Mouse (Mus musculus): ENCODE measurements around the gene Spsb3. TPM values are rescaled to one million over a fixed set of nuclear protein-coding genes. Genes with fewer than 3 reads are reported as not detected.

The Spsb3 gene
- polyA plus RNA-seq (2014; fragmentation: Illumina TruSeq; extraction: RNeasy Lipid Tissue Mini Kit (QIAGEN cat#74804); ENCODE audit: low read depth, low replicate concordance): 0.47 TPM

GRCm38 (mm10) chr17:24886134-24886931 is at the start of gene Spsb3, which contains the start of gene Nubp2:
Spsb3 (plus strand) TSS chr17:24886643.
Nubp2 (minus strand) TSS chr17:24886349.

GRCm38 (mm10) chr17:24839842-24840241 is 46.6 kb upstream of the Spsb3 start, which contains the start of gene Hagh:
Hagh (plus strand) TSS chr17:24840143.

GRCm38 (mm10) chr17:24850065-24850772 is 36.2 kb upstream of the Spsb3 start, which contains the start of gene Fahd1:
Fahd1 (minus strand) TSS chr17:24850364.

GRCm38 (mm10) chr17:24865776-24866175 is 20.7 kb upstream of the Spsb3 start, which contains the start of gene Igfals:
Igfals (plus strand) TSS chr17:24865997.

GRCm38 (mm10) chr17:24894995-24895547 is 8.6 kb downstream of the Spsb3 start, which contains the start of the genes Eme2 and Mrps34:
Eme2 (minus strand) TSS chr17:24895087.
Mrps34 (plus strand) TSS chr17:24895116.

GRCm38 (mm10) chr17:24896241-24896992 is 10.0 kb downstream of the Spsb3 start, which contains the start of gene Nme3:
Nme3 (plus strand) TSS chr17:24896500.

GRCm38 (mm10) chr17:24936259-24937237 is 50.1 kb downstream of the Spsb3 start, which contains the start of gene Mapk8ip3:
Mapk8ip3 (minus strand) TSS chr17:24936977.

Other genes with a start within 250 kb of the Spsb3 start
- 16.7 TPM for gene Slc9a3r2, start 236.3 kb upstream of the Spsb3 start, polyA plus RNA-seq (2014; fragmentation: Illumina TruSeq; extraction: RNeasy Lipid Tissue Mini Kit (QIAGEN cat#74804); ENCODE audit: low read depth, low replicate concordance)
- not detected for gene Npw, start 228.2 kb upstream of the Spsb3 start, polyA plus RNA-seq (2014; fragmentation: Illumina TruSeq; extraction: RNeasy Lipid Tissue Mini Kit (QIAGEN cat#74804); ENCODE audit: low read depth, low replicate concordance)
- 2.2 TPM for gene Zfp598, start 217.0 kb upstream of the Spsb3 start, polyA plus RNA-seq (2014; fragmentation: Illumina TruSeq; extraction: RNeasy Lipid Tissue Mini Kit (QIAGEN cat#74804); ENCODE audit: low read depth, low replicate concordance)
- gene Syngr3, start 196.7 kb upstream of the Spsb3 start, polyA plus RNA-seq (2014; fragmentation: Illumina TruSeq; extraction: RNeasy Lipid Tissue Mini Kit (QIAGEN cat#74804); ENCODE audit: low read depth, low replicate concordance): 0.76 TPM
- gene Gfer, start 190.5 kb upstream of the Spsb3 start, polyA plus RNA-seq (2014; fragmentation: Illumina TruSeq; extraction: RNeasy Lipid Tissue Mini Kit (QIAGEN cat#74804); ENCODE audit: low read depth, low replicate concordance): 9.0 TPM
- 0.87 TPM for gene Noxo1, start 190.4 kb upstream of the Spsb3 start, polyA plus RNA-seq (2014; fragmentation: Illumina TruSeq; extraction: RNeasy Lipid Tissue Mini Kit (QIAGEN cat#74804); ENCODE audit: low read depth, low replicate concordance)
- not detected for gene Tbl3, start 179.0 kb upstream of the Spsb3 start, polyA plus RNA-seq (2014; fragmentation: Illumina TruSeq; extraction: RNeasy Lipid Tissue Mini Kit (QIAGEN cat#74804); ENCODE audit: low read depth, low replicate concordance)
- gene Rnf151, start 168.6 kb upstream of the Spsb3 start, polyA plus RNA-seq (2014; fragmentation: Illumina TruSeq; extraction: RNeasy Lipid Tissue Mini Kit (QIAGEN cat#74804); ENCODE audit: low read depth, low replicate concordance): not detected
- 403 TPM for gene Rps2, start 168.5 kb upstream of the Spsb3 start, polyA plus RNA-seq (2014; fragmentation: Illumina TruSeq; extraction: RNeasy Lipid Tissue Mini Kit (QIAGEN cat#74804); ENCODE audit: low read depth, low replicate concordance)
- gene Ndufb10, start 162.2 kb upstream of the Spsb3 start, polyA plus RNA-seq (2014; fragmentation: Illumina TruSeq; extraction: RNeasy Lipid Tissue Mini Kit (QIAGEN cat#74804); ENCODE audit: low read depth, low replicate concordance): 88.7 TPM
- 0.64 TPM for gene Rpl3l, start 158.8 kb upstream of the Spsb3 start, polyA plus RNA-seq (2014; fragmentation: Illumina TruSeq; extraction: RNeasy Lipid Tissue Mini Kit (QIAGEN cat#74804); ENCODE audit: low read depth, low replicate concordance)
- gene Msrb1, start 150.0 kb upstream of the Spsb3 start, polyA plus RNA-seq (2014; fragmentation: Illumina TruSeq; extraction: RNeasy Lipid Tissue Mini Kit (QIAGEN cat#74804); ENCODE audit: low read depth, low replicate concordance): 6.8 TPM
- gene Hs3st6, start 133.7 kb upstream of the Spsb3 start, polyA plus RNA-seq (2014; fragmentation: Illumina TruSeq; extraction: RNeasy Lipid Tissue Mini Kit (QIAGEN cat#74804); ENCODE audit: low read depth, low replicate concordance): not detected
- 7.2 TPM for gene Meiob, start 82.4 kb upstream of the Spsb3 start, polyA plus RNA-seq (2014; fragmentation: Illumina TruSeq; extraction: RNeasy Lipid Tissue Mini Kit (QIAGEN cat#74804); ENCODE audit: low read depth, low replicate concordance)
- 14.6 TPM for gene Hagh, start 46.5 kb upstream of the Spsb3 start, polyA plus RNA-seq (2014; fragmentation: Illumina TruSeq; extraction: RNeasy Lipid Tissue Mini Kit (QIAGEN cat#74804); ENCODE audit: low read depth, low replicate concordance)
- gene Fahd1, start 36.3 kb upstream of the Spsb3 start, polyA plus RNA-seq (2014; fragmentation: Illumina TruSeq; extraction: RNeasy Lipid Tissue Mini Kit (QIAGEN cat#74804); ENCODE audit: low read depth, low replicate concordance): 80.9 TPM
- not detected for gene Igfals, start 20.6 kb upstream of the Spsb3 start, polyA plus RNA-seq (2014; fragmentation: Illumina TruSeq; extraction: RNeasy Lipid Tissue Mini Kit (QIAGEN cat#74804); ENCODE audit: low read depth, low replicate concordance)
- gene Nubp2, start 294 bp upstream of the Spsb3 start, polyA plus RNA-seq (2014; fragmentation: Illumina TruSeq; extraction: RNeasy Lipid Tissue Mini Kit (QIAGEN cat#74804); ENCODE audit: low read depth, low replicate concordance): 5.1 TPM
- gene Eme2, start 8.4 kb downstream of the Spsb3 start, polyA plus RNA-seq (2014; fragmentation: Illumina TruSeq; extraction: RNeasy Lipid Tissue Mini Kit (QIAGEN cat#74804); ENCODE audit: low read depth, low replicate concordance): 3.1 TPM
- gene Mrps34, start 8.5 kb downstream of the Spsb3 start, polyA plus RNA-seq (2014; fragmentation: Illumina TruSeq; extraction: RNeasy Lipid Tissue Mini Kit (QIAGEN cat#74804); ENCODE audit: low read depth, low replicate concordance): 2.6 TPM
- 6.5 TPM for gene Nme3, start 9.9 kb downstream of the Spsb3 start, polyA plus RNA-seq (2014; fragmentation: Illumina TruSeq; extraction: RNeasy Lipid Tissue Mini Kit (QIAGEN cat#74804); ENCODE audit: low read depth, low replicate concordance)
- gene Mapk8ip3, start 50.3 kb downstream of the Spsb3 start, polyA plus RNA-seq (2014; fragmentation: Illumina TruSeq; extraction: RNeasy Lipid Tissue Mini Kit (QIAGEN cat#74804); ENCODE audit: low read depth, low replicate concordance): 11.4 TPM
- gene Jpt2, start 74.0 kb downstream of the Spsb3 start, polyA plus RNA-seq (2014; fragmentation: Illumina TruSeq; extraction: RNeasy Lipid Tissue Mini Kit (QIAGEN cat#74804); ENCODE audit: low read depth, low replicate concordance): 27.1 TPM
- 8.4 TPM for gene Cramp1l, start 129.1 kb downstream of the Spsb3 start, polyA plus RNA-seq (2014; fragmentation: Illumina TruSeq; extraction: RNeasy Lipid Tissue Mini Kit (QIAGEN cat#74804); ENCODE audit: low read depth, low replicate concordance)
- 19.1 TPM for gene Ift140, start 129.4 kb downstream of the Spsb3 start, polyA plus RNA-seq (2014; fragmentation: Illumina TruSeq; extraction: RNeasy Lipid Tissue Mini Kit (QIAGEN cat#74804); ENCODE audit: low read depth, low replicate concordance)
- 16.2 TPM for gene Tmem204, start 196.9 kb downstream of the Spsb3 start, polyA plus RNA-seq (2014; fragmentation: Illumina TruSeq; extraction: RNeasy Lipid Tissue Mini Kit (QIAGEN cat#74804); ENCODE audit: low read depth, low replicate concordance)
- 0.93 TPM for gene Telo2, start 229.3 kb downstream of the Spsb3 start, polyA plus RNA-seq (2014; fragmentation: Illumina TruSeq; extraction: RNeasy Lipid Tissue Mini Kit (QIAGEN cat#74804); ENCODE audit: low read depth, low replicate concordance)
- not detected for gene Ptx4, start 234.1 kb downstream of the Spsb3 start, polyA plus RNA-seq (2014; fragmentation: Illumina TruSeq; extraction: RNeasy Lipid Tissue Mini Kit (QIAGEN cat#74804); ENCODE audit: low read depth, low replicate concordance)
- 5.0 TPM for gene Clcn7, start 246.7 kb downstream of the Spsb3 start, polyA plus RNA-seq (2014; fragmentation: Illumina TruSeq; extraction: RNeasy Lipid Tissue Mini Kit (QIAGEN cat#74804); ENCODE audit: low read depth, low replicate concordance)